Mouse (Mus musculus): ENCODE measurements around the gene Nelfb. TPM values are rescaled to one million over a fixed set of nuclear protein-coding genes. Genes with fewer than 3 reads are reported as not detected.

Nelfb gene
- polyA plus RNA-seq, 1 experiment from 2014 or later = 22.3 TPM

DNA sequence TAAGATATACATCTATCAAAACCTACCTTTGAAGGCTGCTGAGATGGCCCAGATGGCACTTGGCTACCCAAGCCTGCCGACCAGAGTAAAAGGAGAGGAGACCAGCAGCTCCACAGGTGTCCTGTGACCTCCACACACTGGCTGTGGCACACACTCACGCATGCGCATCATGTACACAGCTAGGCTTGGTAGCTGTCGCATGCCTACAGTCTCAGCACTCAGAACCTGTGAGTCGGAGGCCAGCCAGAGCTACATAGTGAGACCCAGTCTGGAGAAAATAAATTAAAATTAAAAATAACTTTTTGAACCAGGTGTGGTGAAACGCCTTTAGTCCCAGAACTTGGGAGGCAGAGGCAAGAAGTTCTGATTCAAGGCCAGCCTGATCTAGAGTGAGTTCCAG, 23.4 kb downstream of the Nelfb start:
- Histone ChIP-seq H3K9me3 (ENCODE audit: low read length) (no peaks in the 10 kb centered on the region), H3K27me3 (ENCODE audit: insufficient read depth, low read length) (peaks cover 27% of the 10 kb centered on the region), H3K36me3 (replicated peaks; ENCODE audit: insufficient read depth, low read length) (no peaks in the 10 kb centered on the region), H3K4me1 (ENCODE audit: insufficient read depth) (peaks cover 18% of the 10 kb centered on the region), H3K4me2 (ENCODE audit: low read depth, low read length) (no peak overlapping the region), H3K9ac (replicated peaks) (no peak overlapping the region), H3K4me3 (ENCODE audit: low read depth, low read length) (no peak overlapping the region), H3K27ac (ENCODE audit: low read depth) (no peak overlapping the region)
- peak; percentile 9 for DNase-seq
- ATAC-seq = no peak
- WGBS (ENCODE audit: insufficient replicate concordance) = 89% methylated on average over 6 of the region's 6 CpGs
- TF ChIP-seq CTCF (IDR thresholded peaks at IDR 0.05; ENCODE audit: low read depth) (no peak), EP300 (IDR thresholded peaks at IDR 0.05; ENCODE audit: low read depth) (no peak)

DNA sequence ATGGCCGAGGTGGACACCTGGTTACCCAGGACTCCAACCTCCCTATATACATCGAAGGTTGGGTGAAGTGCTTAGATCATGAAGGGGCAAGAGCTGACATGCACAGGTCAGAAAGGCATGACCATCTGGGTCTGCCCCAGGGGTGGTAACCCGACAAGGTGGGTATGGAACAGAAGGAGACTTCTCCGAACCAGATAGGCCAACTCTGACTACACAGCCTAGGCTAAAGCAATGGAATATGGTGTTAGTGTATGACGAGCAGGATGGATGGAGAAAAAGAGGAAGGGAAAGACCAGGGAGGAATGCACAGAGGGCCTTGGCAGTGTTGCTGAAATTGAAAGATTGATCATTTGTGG, 24.7 kb downstream of the Nelfb start:
- Histone ChIP-seq H3K9ac (replicated peaks) (no peak overlapping the region), H3K4me3 (ENCODE audit: low read depth, low read length) (0 out of 2 replicates have a peak overlapping the region, but pooled peaks have one; percentile 39)
- TF ChIP-seq EP300 (IDR thresholded peaks at IDR 0.05; ENCODE audit: low read depth) (no peak), CTCF (IDR thresholded peaks at IDR 0.05; ENCODE audit: low read depth) (no peak)

GRCm38 (mm10) chr2:25185625-25186574, 25.4 kb downstream of the Nelfb start:
- Histone ChIP-seq H3K36me3 (replicated peaks; ENCODE audit: insufficient read depth, low read length) (no peaks in the 10 kb centered on the region), H3K4me2 (ENCODE audit: low read depth, low read length) (peak overlapping the region; percentile 80), H3K27ac (ENCODE audit: low read depth) (no peak overlapping the region), H3K9me3 (ENCODE audit: low read length) (no peaks in the 10 kb centered on the region), H3K4me3 (ENCODE audit: low read depth, low read length) (peak overlapping the region; percentile 39), H3K4me1 (ENCODE audit: insufficient read depth) (peaks cover 30% of the 10 kb centered on the region), H3K9ac (replicated peaks) (peak overlapping the region; percentile 52), H3K27me3 (ENCODE audit: insufficient read depth, low read length) (peaks cover 39% of the 10 kb centered on the region)
- 2% methylated on average over 62 of the region's 64 CpGs for WGBS (ENCODE audit: insufficient replicate concordance)
- ATAC-seq = peak; percentile 37
- TF ChIP-seq EP300 (IDR thresholded peaks at IDR 0.05; ENCODE audit: low read depth) (no peak), CTCF (IDR thresholded peaks at IDR 0.05; ENCODE audit: low read depth) (peak; percentile 64)
- peak; percentile 69 for DNase-seq

More for the DNA sequence above, 24.7 kb downstream of the Nelfb start:
- Histone ChIP-seq H3K27me3 (ENCODE audit: insufficient read depth, low read length) (peaks cover 33% of the 10 kb centered on the region), H3K9me3 (ENCODE audit: low read length) (no peaks in the 10 kb centered on the region), H3K27ac (ENCODE audit: low read depth) (no peak overlapping the region), H3K4me2 (ENCODE audit: low read depth, low read length) (peak overlapping the region; percentile 80), H3K4me1 (ENCODE audit: insufficient read depth) (peaks cover 24% of the 10 kb centered on the region), H3K36me3 (replicated peaks; ENCODE audit: insufficient read depth, low read length) (no peaks in the 10 kb centered on the region)
- ATAC-seq = no peak
- DNase-seq = no peak
- WGBS (ENCODE audit: insufficient replicate concordance) = 30% methylated on average over 5 of the region's 5 CpGs

- H3K4me3 ChIP-seq (ENCODE audit: low read depth, low read length) = no peak overlapping the region
- ATAC-seq (no peak), DNase-seq (no peak)
- 85% methylated on average over 7 of the region's 7 CpGs for WGBS (ENCODE audit: insufficient replicate concordance)
- H3K4me1 ChIP-seq (ENCODE audit: insufficient read depth) = peaks cover 39% of the 10 kb centered on the region
- no peaks in the 10 kb centered on the region for H3K9me3 ChIP-seq (ENCODE audit: low read length)
- H3K27ac ChIP-seq (ENCODE audit: low read depth) = no peak overlapping the region
- peaks cover 51% of the 10 kb centered on the region for H3K27me3 ChIP-seq (ENCODE audit: insufficient read depth, low read length)
- no peak overlapping the region for H3K9ac ChIP-seq (replicated peaks)
- no peaks in the 10 kb centered on the region for H3K36me3 ChIP-seq (replicated peaks; ENCODE audit: insufficient read depth, low read length)
- TF ChIP-seq EP300 (IDR thresholded peaks at IDR 0.05; ENCODE audit: low read depth) (no peak), CTCF (IDR thresholded peaks at IDR 0.05; ENCODE audit: low read depth) (no peak)
- H3K4me2 ChIP-seq (ENCODE audit: low read depth, low read length) = no peak overlapping the region
Observed at GRCm38 (mm10) chr2:25184496-25184895, 26.8 kb downstream of the Nelfb start.

GRCm38 (mm10) chr2:25183336-25183735, 28.0 kb downstream of the Nelfb start:
- H3K9ac ChIP-seq (replicated peaks) = no peak overlapping the region
- no peaks in the 10 kb centered on the region for H3K36me3 ChIP-seq (replicated peaks; ENCODE audit: insufficient read depth, low read length)
- ATAC-seq (no peak), DNase-seq (no peak)
- peaks cover 39% of the 10 kb centered on the region for H3K4me1 ChIP-seq (ENCODE audit: insufficient read depth)
- H3K27ac ChIP-seq (ENCODE audit: low read depth) = no peak overlapping the region
- no peak overlapping the region for H3K4me3 ChIP-seq (ENCODE audit: low read depth, low read length)
- H3K9me3 ChIP-seq (ENCODE audit: low read length) = no peaks in the 10 kb centered on the region
- H3K27me3 ChIP-seq (ENCODE audit: insufficient read depth, low read length) = peaks cover 55% of the 10 kb centered on the region
- 62% methylated on average over 2 of the region's 2 CpGs for WGBS (ENCODE audit: insufficient replicate concordance)
- TF ChIP-seq EP300 (IDR thresholded peaks at IDR 0.05; ENCODE audit: low read depth) = no peak
- TF ChIP-seq CTCF (IDR thresholded peaks at IDR 0.05; ENCODE audit: low read depth) = no peak
- H3K4me2 ChIP-seq (ENCODE audit: low read depth, low read length) = no peak overlapping the region; the same call in 1 of the 2 replicates

GRCm38 (mm10) chr2:25182664-25183063, 28.6 kb downstream of the Nelfb start:
- Histone ChIP-seq H3K4me3 (ENCODE audit: low read depth, low read length) (peak overlapping the region; percentile 61), H3K27ac (ENCODE audit: low read depth) (no peak overlapping the region), H3K9ac (replicated peaks) (no peak overlapping the region), H3K4me1 (ENCODE audit: insufficient read depth) (peaks cover 39% of the 10 kb centered on the region), H3K27me3 (ENCODE audit: insufficient read depth, low read length) (peaks cover 59% of the 10 kb centered on the region), H3K4me2 (ENCODE audit: low read depth, low read length) (peak overlapping the region; percentile 98), H3K9me3 (ENCODE audit: low read length) (no peaks in the 10 kb centered on the region), H3K36me3 (replicated peaks; ENCODE audit: insufficient read depth, low read length) (no peaks in the 10 kb centered on the region)
- no peak for DNase-seq
- 35% methylated on average over 6 of the region's 6 CpGs for WGBS (ENCODE audit: insufficient replicate concordance)
- no peak for ATAC-seq
- TF ChIP-seq EP300 (IDR thresholded peaks at IDR 0.05; ENCODE audit: low read depth) (no peak), CTCF (IDR thresholded peaks at IDR 0.05; ENCODE audit: low read depth) (no peak)
